ENCODE assay signal across 7 mouse cellular contexts in the genomic region with DNA sequence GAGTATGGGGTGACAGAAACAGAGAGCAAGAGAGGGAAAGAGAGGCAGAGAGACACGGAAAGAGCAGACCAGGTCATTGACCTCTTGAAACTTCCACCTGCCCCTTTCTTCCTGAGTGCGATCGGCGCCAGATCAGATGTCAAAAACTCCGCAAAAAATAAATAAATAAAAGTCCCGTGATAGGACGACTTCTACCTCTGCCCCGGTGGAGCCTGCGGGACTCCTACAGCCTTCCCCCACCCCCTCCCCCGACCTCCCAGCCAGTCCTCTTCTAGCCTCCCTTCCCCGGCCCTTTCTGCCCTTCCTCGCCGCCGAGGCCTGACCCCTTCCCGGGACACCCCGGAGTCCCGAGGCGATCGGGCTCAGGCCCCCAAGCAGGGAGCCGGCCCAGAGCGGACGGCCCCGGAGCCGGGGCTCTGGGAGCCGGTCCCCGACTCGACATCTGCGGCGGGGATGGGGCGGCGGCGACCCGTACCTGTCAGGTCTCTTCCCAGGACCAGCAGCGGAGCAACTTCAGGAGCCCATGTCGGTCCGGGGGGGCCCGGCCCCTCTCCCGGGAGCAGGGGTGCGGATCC. TPM values are rescaled to one million over a fixed set of nuclear protein-coding genes. Genes with fewer than 3 reads are reported as not detected.
DNase-seq lines count a peak whose midpoint lies in the region; ATAC-seq lines count a peak whose summit lies in the region.

No protein-coding gene starts in this region.

- peak overlapping the region; percentile 88 for H3K4me3 ChIP-seq in intestine, embryonic 14.5 days (ENCODE audit: low read depth, low read length)
- H3K4me3 ChIP-seq in midbrain, embryonic 15.5 days: peak overlapping the region; percentile 99

- DNase-seq in ovary, postnatal 10 days (ENCODE audit: low spot score): peak; percentile 52
- DNase-seq in ovary, postnatal 36 days (ENCODE audit: low spot score): no peak
- peak; percentile 56 for DNase-seq in embryo, embryonic 11 days
- no peak for DNase-seq in intestine, embryonic 14.5 days (ENCODE audit: low spot score)
- DNase-seq in adrenal gland, adult (ENCODE audit: inconsistent age in 2 of 2, low spot score in 1 of 2): no peak
- no peak for DNase-seq in adrenal gland, postnatal 36 days

- H3K4me1 ChIP-seq in intestine, embryonic 14.5 days (replicated peaks; ENCODE audit: control insufficient read depth, insufficient read depth, low read length): no peaks in the 10 kb centered on the region
- peaks cover 18% of the 10 kb centered on the region for H3K4me1 ChIP-seq in midbrain, embryonic 15.5 days

- H3K27ac ChIP-seq in intestine, embryonic 14.5 days (ENCODE audit: low read depth): peak overlapping the region; percentile 67
- peak overlapping the region; percentile 85 for H3K27ac ChIP-seq in midbrain, embryonic 15.5 days

- H3K4me2 ChIP-seq in intestine, embryonic 14.5 days (ENCODE audit: low read length): peak overlapping the region; percentile 56
- H3K4me2 ChIP-seq in midbrain, embryonic 15.5 days: peak overlapping the region; percentile 83

- no peaks in the 10 kb centered on the region for H3K27me3 ChIP-seq in intestine, embryonic 14.5 days (replicated peaks; ENCODE audit: control insufficient read depth, insufficient read depth, low read length)
- H3K27me3 ChIP-seq in midbrain, embryonic 15.5 days (replicated peaks): no peaks in the 10 kb centered on the region

- no peaks in the 10 kb centered on the region for H3K9me3 ChIP-seq in intestine, embryonic 14.5 days (ENCODE audit: control insufficient read depth, low read length)
- no peaks in the 10 kb centered on the region for H3K9me3 ChIP-seq in midbrain, embryonic 15.5 days

- WGBS in intestine, embryonic 14.5 days: under 1% methylated on average over 30 of the region's 39 CpGs
- under 1% methylated on average over 39 of the region's 39 CpGs for WGBS in midbrain, embryonic 15.5 days

- H3K9ac ChIP-seq in intestine, embryonic 14.5 days (ENCODE audit: low read length): peak overlapping the region; percentile 72
- H3K9ac ChIP-seq in midbrain, embryonic 15.5 days: peak overlapping the region; percentile 86

- peak; percentile 51 for ATAC-seq in intestine, embryonic 14.5 days (replicated peaks; ENCODE audit: low FRiP score, low TSS enrichment, low read depth)
- ATAC-seq in midbrain, embryonic 15.5 days (replicated peaks): no peak

- H3K36me3 ChIP-seq in intestine, embryonic 14.5 days (ENCODE audit: control insufficient read depth, insufficient read depth, low read length): 0 out of 2 replicates have a peak, but pooled peaks cover 3% of the 10 kb centered on the region
- no peaks in the 10 kb centered on the region for H3K36me3 ChIP-seq in midbrain, embryonic 15.5 days (replicated peaks)

RNA-seq across cellular contexts. Expression of a gene that starts 14.7 kb away (rescaled TPM):
- 16.7 and 18.2 TPM in 2 replicates for polyA plus RNA-seq in intestine, embryonic 14.5 days (2014; fragmentation: Nextera tagmentation; extraction: Ambion mirVana)
- 23.2 and 26.3 TPM in 2 replicates for polyA plus RNA-seq in midbrain, embryonic 15.5 days (2015; fragmentation: Nextera tagmentation; extraction: Ambion mirVana)
- 10 to 100 TPM; 44.6 to 63.8 TPM for total RNA-seq in adrenal gland, postnatal 36 days (2021)

RNA-seq across cellular contexts. Expression of a gene that starts 30.9 kb away (rescaled TPM):
- polyA plus RNA-seq in intestine, embryonic 14.5 days (2014; fragmentation: Nextera tagmentation; extraction: Ambion mirVana): 11.0 and 11.6 TPM in 2 replicates
- 9.9 and 11.1 TPM in 2 replicates for polyA plus RNA-seq in midbrain, embryonic 15.5 days (2015; fragmentation: Nextera tagmentation; extraction: Ambion mirVana)
- total RNA-seq in adrenal gland, postnatal 36 days (2021): 10 to 100 TPM; 48.6 to 54.2 TPM

Comparison
In these comparisons a context has a peak if more than half of its experiments do, and no peak if none do; other contexts are left out.
1. DNase-seq: peak in ovary, postnatal 10 days (single experiment) and embryo, embryonic 11 days (single experiment); none in ovary, postnatal 36 days (single experiment), intestine, embryonic 14.5 days (single experiment), adrenal gland, adult (0 of 2) and adrenal gland, postnatal 36 days (0 of 2).